ENCODE assay signal across 8 mouse cellular contexts in genomic region chr19:6278439-6279073, GRCm38 (mm10). TPM values are rescaled to one million over a fixed set of nuclear protein-coding genes. Genes with fewer than 3 reads are reported as not detected.
A peak's percentile ranks its signal among the peaks of the same experiment; 100 is the strongest.
DNase-seq lines count a peak whose midpoint lies in the region; ATAC-seq and TF ChIP-seq lines count a peak whose summit lies in the region.

No protein-coding gene starts in this region.

- H3K4me2 ChIP-seq in kidney, postnatal 0 days (ENCODE audit: low read length) = peak overlapping the region; percentile 94
- H3K4me2 ChIP-seq in forebrain, embryonic 11.5 days (ENCODE audit: low read depth, low read length, severe bottlenecking) = peak overlapping the region; percentile 95
- H3K4me2 ChIP-seq in liver, embryonic 12.5 days = peak overlapping the region; percentile 93

- peaks cover 16% of the 10 kb centered on the region for H3K36me3 ChIP-seq in kidney, postnatal 0 days (ENCODE audit: insufficient read depth, low read length)
- peaks cover 2% of the 10 kb centered on the region; the same call in 1 of the 2 replicates for H3K36me3 ChIP-seq in forebrain, embryonic 11.5 days (ENCODE audit: control insufficient read depth, insufficient read depth, low read length)
- H3K36me3 ChIP-seq in liver, embryonic 12.5 days = peaks cover 49% of the 10 kb centered on the region

- DNase-seq in kidney, postnatal 0 days (ENCODE audit: low spot score) = no peak
- DNase-seq in kidney, adult 18-20 months = no peak
- no peak for DNase-seq in forebrain, embryonic 11.5 days (ENCODE audit: low spot score)
- DNase-seq in cerebellum, postnatal 36 days = no peak
- DNase-seq in spleen, postnatal 10 days (ENCODE audit: low spot score in 2 of 2) = no peak
- DNase-seq in B cell, adult 2 months = no peak

- peaks cover 33% of the 10 kb centered on the region for H3K4me1 ChIP-seq in kidney, postnatal 0 days (replicated peaks; ENCODE audit: insufficient read depth, low read length)
- peaks cover 18% of the 10 kb centered on the region for H3K4me1 ChIP-seq in forebrain, embryonic 11.5 days (replicated peaks; ENCODE audit: control insufficient read depth, insufficient read depth, low read length)
- H3K4me1 ChIP-seq in liver, embryonic 12.5 days = peaks cover 87% of the 10 kb centered on the region
- peaks cover 26% of the 10 kb centered on the region for H3K4me1 ChIP-seq in olfactory bulb, adult 2 months (ENCODE audit: control insufficient read depth, insufficient read depth, low read length)

- TF ChIP-seq POLR2A in olfactory bulb, adult 2 months (IDR thresholded peaks at IDR 0.05; ENCODE audit: insufficient read depth, low read depth, low read length) = no peak

- no peaks in the 10 kb centered on the region for H3K9me3 ChIP-seq in kidney, postnatal 0 days (replicated peaks; ENCODE audit: low read length)
- H3K9me3 ChIP-seq in forebrain, embryonic 11.5 days (ENCODE audit: control insufficient read depth, low read length) = no peaks in the 10 kb centered on the region
- no peaks in the 10 kb centered on the region for H3K9me3 ChIP-seq in liver, embryonic 12.5 days (replicated peaks)

- WGBS in kidney, postnatal 0 days = 19% methylated on average over 6 of the region's 6 CpGs
- WGBS in forebrain, embryonic 11.5 days = 39% methylated on average over 6 of the region's 6 CpGs
- 43% methylated on average over 6 of the region's 6 CpGs for WGBS in liver, embryonic 12.5 days (ENCODE audit: insufficient replicate concordance)
- WGBS in olfactory bulb, adult 2 months = 52% methylated on average over 6 of the region's 6 CpGs

- H3K4me3 ChIP-seq in kidney, postnatal 0 days (replicated peaks; ENCODE audit: low read depth, low read length) = peak overlapping the region; percentile 89
- peak overlapping the region; percentile 86 for H3K4me3 ChIP-seq in forebrain, embryonic 11.5 days (ENCODE audit: low read depth, low read length)
- peak overlapping the region; percentile 89 for H3K4me3 ChIP-seq in liver, embryonic 12.5 days
- peak overlapping the region; percentile 97 for H3K4me3 ChIP-seq in olfactory bulb, adult 2 months (ENCODE audit: insufficient read depth, low read depth, low read length)

- peak overlapping the region; percentile 84 for H3K9ac ChIP-seq in kidney, postnatal 0 days (ENCODE audit: low read depth, low read length)
- H3K9ac ChIP-seq in forebrain, embryonic 11.5 days (ENCODE audit: low read length) = peak overlapping the region; percentile 81
- peak overlapping the region; percentile 92 for H3K9ac ChIP-seq in liver, embryonic 12.5 days

- H3K27me3 ChIP-seq in kidney, postnatal 0 days (ENCODE audit: insufficient read depth, low read length) = no peaks in the 10 kb centered on the region
- no peaks in the 10 kb centered on the region for H3K27me3 ChIP-seq in forebrain, embryonic 11.5 days (ENCODE audit: control insufficient read depth, insufficient read depth, low read length)
- H3K27me3 ChIP-seq in liver, embryonic 12.5 days (replicated peaks) = no peaks in the 10 kb centered on the region

- ATAC-seq in kidney, postnatal 0 days (replicated peaks; ENCODE audit: low FRiP score, low read depth) = no peak
- ATAC-seq in forebrain, embryonic 11.5 days (replicated peaks; ENCODE audit: low FRiP score) = no peak
- ATAC-seq in liver, embryonic 12.5 days = no peak

- TF ChIP-seq CTCF in kidney, postnatal 0 days (IDR thresholded peaks at IDR 0.05; ENCODE audit: low read depth) = no peak
- TF ChIP-seq CTCF in olfactory bulb, adult 2 months (IDR thresholded peaks at IDR 0.05; ENCODE audit: insufficient read depth, low read depth, low read length) = no peak

- H3K27ac ChIP-seq in kidney, postnatal 0 days = peak overlapping the region; percentile 85
- H3K27ac ChIP-seq in forebrain, embryonic 11.5 days (ENCODE audit: low read depth, low read length) = no peak overlapping the region
- H3K27ac ChIP-seq in liver, embryonic 12.5 days = peak overlapping the region; percentile 98
- H3K27ac ChIP-seq in olfactory bulb, adult 2 months (ENCODE audit: insufficient read depth, low read depth, low read length) = no peak overlapping the region

RNA-seq across cellular contexts. Expression of gene Ehd1, which starts 2.0 kb away (rescaled TPM):
- polyA plus RNA-seq in kidney, postnatal 0 days (2015; fragmentation: Nextera tagmentation; extraction: Ambion mirVana) = 64.2 and 73.4 TPM in 2 replicates
- polyA plus RNA-seq in forebrain, embryonic 11.5 days (2014; fragmentation: Nextera tagmentation; extraction: Ambion mirVana) = 72.6 and 74.2 TPM in 2 replicates
- polyA plus RNA-seq in liver, embryonic 12.5 days (2016; fragmentation: Nextera tagmentation; extraction: Ambion mirVana) = 85.4 and 91.9 TPM in 2 replicates
- not detected in 2 replicates for polyA plus RNA-seq in olfactory bulb, adult 2 months (2012; ENCODE audit: insufficient read depth, insufficient read length, low replicate concordance, missing spikeins)

RNA-seq across cellular contexts. Expression of gene Cdc42bpg, which starts 27.7 kb away (rescaled TPM):
- 1.0 TPM in 2 replicates for polyA plus RNA-seq in kidney, postnatal 0 days (2015; fragmentation: Nextera tagmentation; extraction: Ambion mirVana)
- polyA plus RNA-seq in forebrain, embryonic 11.5 days (2014; fragmentation: Nextera tagmentation; extraction: Ambion mirVana) = 0.55 TPM in 2 replicates
- 0.20 TPM in 2 replicates for polyA plus RNA-seq in liver, embryonic 12.5 days (2016; fragmentation: Nextera tagmentation; extraction: Ambion mirVana)
- not detected in 2 replicates for polyA plus RNA-seq in olfactory bulb, adult 2 months (2012; ENCODE audit: insufficient read depth, insufficient read length, low replicate concordance, missing spikeins)

RNA-seq across cellular contexts. Expression of gene Atg2a, which starts 37.1 kb away (rescaled TPM):
- polyA plus RNA-seq in kidney, postnatal 0 days (2015; fragmentation: Nextera tagmentation; extraction: Ambion mirVana) = 7.0 and 7.8 TPM in 2 replicates
- 12.3 and 14.6 TPM in 2 replicates for polyA plus RNA-seq in forebrain, embryonic 11.5 days (2014; fragmentation: Nextera tagmentation; extraction: Ambion mirVana)
- 7.1 and 8.2 TPM in 2 replicates for polyA plus RNA-seq in liver, embryonic 12.5 days (2016; fragmentation: Nextera tagmentation; extraction: Ambion mirVana)
- polyA plus RNA-seq in olfactory bulb, adult 2 months (2012; ENCODE audit: insufficient read depth, insufficient read length, low replicate concordance, missing spikeins) = not detected in 2 replicates

RNA-seq across cellular contexts. Expression of gene Ppp2r5b, which starts 42.9 kb away (rescaled TPM):
- 19.9 and 20.4 TPM in 2 replicates for polyA plus RNA-seq in kidney, postnatal 0 days (2015; fragmentation: Nextera tagmentation; extraction: Ambion mirVana)
- polyA plus RNA-seq in forebrain, embryonic 11.5 days (2014; fragmentation: Nextera tagmentation; extraction: Ambion mirVana) = 41.4 and 45.6 TPM in 2 replicates
- 6.4 TPM in 2 replicates for polyA plus RNA-seq in liver, embryonic 12.5 days (2016; fragmentation: Nextera tagmentation; extraction: Ambion mirVana)
- not detected in 2 replicates for polyA plus RNA-seq in olfactory bulb, adult 2 months (2012; ENCODE audit: insufficient read depth, insufficient read length, low replicate concordance, missing spikeins)

RNA-seq across cellular contexts. Expression of gene Gpha2, which starts 52.4 kb away (rescaled TPM):
- polyA plus RNA-seq in kidney, postnatal 0 days (2015; fragmentation: Nextera tagmentation; extraction: Ambion mirVana) = 1.6 and 2.1 TPM in 2 replicates
- polyA plus RNA-seq in forebrain, embryonic 11.5 days (2014; fragmentation: Nextera tagmentation; extraction: Ambion mirVana) = 0.65 TPM in 1 of 2 replicates, not detected in the other
- not detected in 2 replicates for polyA plus RNA-seq in liver, embryonic 12.5 days (2016; fragmentation: Nextera tagmentation; extraction: Ambion mirVana)
- polyA plus RNA-seq in olfactory bulb, adult 2 months (2012; ENCODE audit: insufficient read depth, insufficient read length, low replicate concordance, missing spikeins) = not detected in 2 replicates

Comparison
In these comparisons a context has a peak if more than half of its experiments do, and no peak if none do; other contexts are left out.
1. H3K27ac ChIP-seq: peak in kidney, postnatal 0 days (single experiment) and liver, embryonic 12.5 days (single experiment); none in forebrain, embryonic 11.5 days (single experiment) and olfactory bulb, adult 2 months (single experiment).
2. RNA of gene Ehd1, which starts 2.0 kb away (polyA plus RNA-seq): 85.4 to 91.9 TPM in liver, embryonic 12.5 days, 72.6 to 74.2 TPM in forebrain, embryonic 11.5 days and 64.2 to 73.4 TPM in kidney, postnatal 0 days; not detected in olfactory bulb, adult 2 months; every median in the first group is over 10 times any median in the second.
3. Peak in every context shown above with its lines, with median percentiles within 50 percentile points of each other: H3K4me2 ChIP-seq, H3K4me3 ChIP-seq and H3K9ac ChIP-seq.